Mouse (Mus musculus) C2C12 (cell line): ENCODE measurements around the gene 1700019D03Rik. TPM values are rescaled to one million over a fixed set of nuclear protein-coding genes. Genes with fewer than 3 reads are reported as not detected.

Experiments used
- H3K27me3 ChIP-seq: one replicate; pipeline ENCODE4 v1.6.1; 2011; ENCODE audit not compliant: control insufficient read depth, insufficient read depth, insufficient read length
- H3K36me3 ChIP-seq: one replicate; pipeline ENCODE4 v1.6.1; 2011; ENCODE audit not compliant: control insufficient read depth, insufficient read depth
- H3K4me3 ChIP-seq: one replicate; pipeline ENCODE4 v1.5.1; 2011; ENCODE audit warnings: mild to moderate bottlenecking, control low read depth; ENCODE audit not compliant: poor library complexity, insufficient read depth, severe bottlenecking
- H3K79me2 ChIP-seq: one replicate; pipeline ENCODE4 v1.6.1; 2011; ENCODE audit not compliant: control insufficient read depth, insufficient read depth
- H3K79me3 ChIP-seq: one replicate; pipeline ENCODE4 v1.6.1; 2011; ENCODE audit warnings: low read depth, control low read depth
- H3ac ChIP-seq: one replicate; pipeline ENCODE3; 2011; ENCODE audit warnings: low read depth; ENCODE audit not compliant: control insufficient read depth, insufficient read length
- CEBPB ChIP-seq: IDR thresholded peaks from one replicate; pipeline ENCODE4 v1.6.1; 2011; ENCODE audit warnings: low read depth, mild to moderate bottlenecking, control low read depth, moderate library complexity
- CTCF ChIP-seq: IDR thresholded peaks from one replicate; pipeline ENCODE4 v1.5.1; 2011; ENCODE audit not compliant: control insufficient read depth, insufficient read depth, insufficient read length
- FOSL1 ChIP-seq: IDR thresholded peaks from one replicate; pipeline ENCODE4 v1.8.0; 2011; ENCODE audit warnings: mild to moderate bottlenecking, low read length; ENCODE audit not compliant: poor library complexity, insufficient read depth, severe bottlenecking
- MAX ChIP-seq: IDR thresholded peaks from one replicate; pipeline ENCODE4 v1.6.1; 2011; ENCODE audit warnings: mild to moderate bottlenecking, control low read depth
- MYOD1 ChIP-seq: IDR thresholded peaks from one replicate; pipeline ENCODE4 v1.6.1; 2011; ENCODE audit warnings: low read depth; ENCODE audit not compliant: control insufficient read depth, insufficient read length
- MYOG ChIP-seq: IDR thresholded peaks from one replicate; pipeline ENCODE4 v1.6.1; 2011; ENCODE audit not compliant: control insufficient read depth, insufficient read length; ENCODE audit errors: extremely low read depth
- USF1 ChIP-seq: IDR thresholded peaks from one replicate; pipeline ENCODE4 v1.6.1; 2011; ENCODE audit warnings: low read depth, mild to moderate bottlenecking, control low read depth, moderate library complexity
- polyA plus RNA-seq: library from polyadenylated mRNA; unstranded; fragments of >200 nt; fragmentation: generic; extraction: Trizol; gene quantifications from one replicate; pipeline ENCODE4 v1.2.1, GENCODE M21; 2012; ENCODE audit warnings: missing spikeins

1700019D03Rik gene
- polyA plus RNA-seq, 1 experiment = not detected

GRCm38 (mm10) chr1:53015606-53016005, 4.4 kb downstream of the 1700019D03Rik start:
- TF ChIP-seq FOSL1 (no peak), MAX (no peak)
- Histone ChIP-seq H3K36me3 (no peaks in the 10 kb centered on the region), H3K79me3 (no peaks in the 10 kb centered on the region), H3K79me2 (no peaks in the 10 kb centered on the region), H3K27me3 (no peaks in the 10 kb centered on the region), H3K4me3 (no peak overlapping the region), H3ac (no peak overlapping the region)

- no peaks in the 10 kb centered on the region for H3K36me3 ChIP-seq
- H3K79me2 ChIP-seq = no peaks in the 10 kb centered on the region
- H3K79me3 ChIP-seq = no peaks in the 10 kb centered on the region
- H3K27me3 ChIP-seq = no peaks in the 10 kb centered on the region
- H3K4me3 ChIP-seq = no peak overlapping the region
- no peak overlapping the region for H3ac ChIP-seq
- TF ChIP-seq MYOD1 (no peak), CEBPB (no peak), CTCF (no peak), USF1 (no peak), FOSL1 (no peak), MYOG (no peak)
Measured at GRCm38 (mm10) chr1:53014716-53015115, 5.3 kb downstream of the 1700019D03Rik start.

GRCm38 (mm10) chr1:52986692-52987091, 33.3 kb downstream of the 1700019D03Rik start:
- Histone ChIP-seq H3K36me3 (no peaks in the 10 kb centered on the region), H3ac (no peak overlapping the region), H3K27me3 (no peaks in the 10 kb centered on the region), H3K4me3 (no peak overlapping the region), H3K79me2 (no peaks in the 10 kb centered on the region), H3K79me3 (no peaks in the 10 kb centered on the region)
- TF ChIP-seq USF1 (no peak), CEBPB (no peak), FOSL1 (no peak), MYOG (no peak), MAX (no peak), MYOD1 (no peak), CTCF (no peak)

GRCm38 (mm10) chr1:52973198-52973597, 46.8 kb downstream of the 1700019D03Rik start:
- no peak overlapping the region for H3K4me3 ChIP-seq
- H3K79me3 ChIP-seq = no peaks in the 10 kb centered on the region
- no peak overlapping the region for H3ac ChIP-seq
- H3K36me3 ChIP-seq = no peaks in the 10 kb centered on the region
- no peaks in the 10 kb centered on the region for H3K79me2 ChIP-seq
- no peak for TF ChIP-seq MYOD1
- TF ChIP-seq USF1 = no peak
- TF ChIP-seq MAX = no peak
- no peak for TF ChIP-seq FOSL1
- TF ChIP-seq CEBPB = no peak
- TF ChIP-seq CTCF = no peak
- TF ChIP-seq MYOG = no peak
- H3K27me3 ChIP-seq = no peaks in the 10 kb centered on the region

- H3K79me3 ChIP-seq = no peaks in the 10 kb centered on the region
- H3ac ChIP-seq = no peak overlapping the region
- H3K36me3 ChIP-seq = no peaks in the 10 kb centered on the region
- no peak overlapping the region for H3K4me3 ChIP-seq
- H3K27me3 ChIP-seq = no peaks in the 10 kb centered on the region
- TF ChIP-seq CTCF (no peak), FOSL1 (no peak), MAX (no peak), MYOD1 (no peak), MYOG (no peak), USF1 (no peak), CEBPB (no peak)
- no peaks in the 10 kb centered on the region for H3K79me2 ChIP-seq
Measured at GRCm38 (mm10) chr1:52971881-52972503, 48.0 kb downstream of the 1700019D03Rik start.

GRCm38 (mm10) chr1:52964581-52964980, 55.4 kb downstream of the 1700019D03Rik start:
- Histone ChIP-seq H3K36me3 (no peaks in the 10 kb centered on the region), H3K27me3 (no peaks in the 10 kb centered on the region), H3K4me3 (no peak overlapping the region), H3K79me2 (no peaks in the 10 kb centered on the region), H3ac (no peak overlapping the region), H3K79me3 (no peaks in the 10 kb centered on the region)
- TF ChIP-seq CEBPB (no peak), MAX (no peak), CTCF (no peak), MYOD1 (no peak), USF1 (no peak)
